Mouse (Mus musculus) embryonic fibroblast, embryonic 13.5 days (primary cell): ENCODE measurements at regions not wholly inside any gene's neighbourhood (a gene's known extent, or its start where the extent isn't known, plus 50 kb on each side); places are given as distances from the start of the nearest gene placed in this dataset.

Experiments used
- CTCF ChIP-seq: IDR thresholded peaks from 2 replicates; pipeline ENCODE4 v1.5.1; 2011; ENCODE audit warnings: mild to moderate bottlenecking, control low read depth, low read length, moderate library complexity, borderline replicate concordance; ENCODE audit not compliant: insufficient read depth
- POLR2A ChIP-seq: IDR thresholded peaks from 2 replicates; pipeline ENCODE4 v1.6.1; 2011; ENCODE audit warnings: low read depth, mild to moderate bottlenecking, control low read depth, low read length, moderate library complexity

- no peak for TF ChIP-seq POLR2A
- TF ChIP-seq CTCF: no peak
Measured at GRCm38 (mm10) chr11:63215993-63216392, 87.2 kb downstream of the Pmp22 start.
